Mouse (Mus musculus): ENCODE measurements around the gene Smg6. TPM values are rescaled to one million over a fixed set of nuclear protein-coding genes. Genes with fewer than 3 reads are reported as not detected.
A peak's percentile ranks its signal among the peaks of the same experiment; 100 is the strongest.

The Smg6 gene
- total and polyA plus RNA-seq, 2 experiments from 2014 or later, result 9.6 to 25.8 TPM

GRCm38 (mm10) chr11:75051712-75052550 lies 126.3 kb downstream of the Smg6 start:
- no peak for TF ChIP-seq CTCF (IDR thresholded peaks at IDR 0.05; ENCODE audit: low read depth)
- H3K36me3 ChIP-seq (ENCODE audit: insufficient read depth), result no peaks in the 10 kb centered on the region
- WGBS, result 72% methylated on average over 13 of the region's 13 CpGs
- H3K9ac ChIP-seq, result no peak overlapping the region
- no peak overlapping the region for H3K4me3 ChIP-seq (ENCODE audit: low read depth, low read length)
- no peaks in the 10 kb centered on the region for H3K27me3 ChIP-seq (ENCODE audit: insufficient read depth, low read length)
- no peaks in the 10 kb centered on the region for H3K9me3 ChIP-seq (ENCODE audit: low read length)
- no peaks in the 10 kb centered on the region for H3K4me1 ChIP-seq (ENCODE audit: insufficient read depth)
- H3K4me2 ChIP-seq (ENCODE audit: low read depth), result no peak overlapping the region
- no peak overlapping the region for H3K27ac ChIP-seq (ENCODE audit: low read depth, low read length)
- no peak for ATAC-seq
- DNase-seq, result no peak

DNA sequence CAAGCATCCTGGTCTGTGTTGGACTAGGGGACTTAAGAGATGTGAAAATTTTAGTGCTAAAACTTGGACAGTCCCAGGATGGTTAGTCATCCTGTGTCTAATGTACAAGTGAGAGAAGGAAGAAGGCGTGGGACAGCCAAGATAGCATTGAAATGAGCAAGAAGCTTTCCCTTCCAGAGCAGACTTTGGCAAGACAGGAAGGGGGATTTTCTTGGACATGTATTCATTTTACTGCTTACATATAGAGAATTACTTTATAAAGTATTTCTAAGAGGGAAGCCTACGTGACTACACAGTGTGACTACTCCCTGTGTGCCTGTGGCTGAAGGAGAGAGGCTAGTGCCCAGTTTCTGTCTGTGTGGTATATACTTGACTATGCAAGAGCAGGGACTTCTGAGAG lies 127.4 kb downstream of the Smg6 start:
- no peak overlapping the region for H3K9ac ChIP-seq
- no peaks in the 10 kb centered on the region for H3K9me3 ChIP-seq (ENCODE audit: low read length)
- H3K4me1 ChIP-seq (ENCODE audit: insufficient read depth), result no peaks in the 10 kb centered on the region
- H3K4me2 ChIP-seq (ENCODE audit: low read depth), result no peak overlapping the region
- H3K27ac ChIP-seq (ENCODE audit: low read depth, low read length), result no peak overlapping the region
- ATAC-seq (no peak), DNase-seq (no peak)
- no peaks in the 10 kb centered on the region for H3K27me3 ChIP-seq (ENCODE audit: insufficient read depth, low read length)
- no peaks in the 10 kb centered on the region for H3K36me3 ChIP-seq (ENCODE audit: insufficient read depth)
- TF ChIP-seq CTCF (IDR thresholded peaks at IDR 0.05; ENCODE audit: low read depth), result no peak
- no peak overlapping the region for H3K4me3 ChIP-seq (ENCODE audit: low read depth, low read length)
- 81% methylated on average over 2 of the region's 2 CpGs for WGBS

DNA sequence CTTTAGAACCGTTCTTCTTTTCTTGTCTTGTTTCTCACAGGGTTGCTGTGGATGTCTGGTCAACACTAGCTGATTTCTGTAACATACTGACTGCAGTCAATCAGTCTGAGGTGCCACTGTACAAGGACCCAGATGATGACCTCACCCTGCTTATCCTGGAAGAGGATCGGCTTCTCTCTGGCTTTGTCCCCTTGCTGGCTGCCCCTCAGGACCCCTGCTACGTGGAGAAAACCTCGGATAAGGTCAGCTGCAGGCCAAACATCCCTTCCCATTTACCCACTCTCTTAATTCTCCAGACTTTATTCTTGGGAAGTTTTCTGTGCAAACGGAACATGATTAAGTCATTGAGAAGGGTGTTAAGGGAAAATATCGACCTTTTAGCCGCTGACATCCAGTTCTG lies 128.1 kb downstream of the Smg6 start:
- WGBS, result 69% methylated on average over 7 of the region's 7 CpGs
- no peak overlapping the region for H3K9ac ChIP-seq
- TF ChIP-seq CTCF (IDR thresholded peaks at IDR 0.05; ENCODE audit: low read depth), result no peak
- H3K9me3 ChIP-seq (ENCODE audit: low read length), result no peaks in the 10 kb centered on the region
- no peak for DNase-seq
- H3K4me1 ChIP-seq (ENCODE audit: insufficient read depth), result no peaks in the 10 kb centered on the region
- H3K36me3 ChIP-seq (ENCODE audit: insufficient read depth), result no peaks in the 10 kb centered on the region
- H3K27ac ChIP-seq (ENCODE audit: low read depth, low read length), result no peak overlapping the region
- H3K27me3 ChIP-seq (ENCODE audit: insufficient read depth, low read length), result no peaks in the 10 kb centered on the region
- H3K4me3 ChIP-seq (ENCODE audit: low read depth, low read length), result no peak overlapping the region
- H3K4me2 ChIP-seq (ENCODE audit: low read depth), result no peak overlapping the region
- ATAC-seq, result no peak

- no peaks in the 10 kb centered on the region for H3K4me1 ChIP-seq (ENCODE audit: insufficient read depth)
- H3K27me3 ChIP-seq (ENCODE audit: insufficient read depth, low read length), result no peaks in the 10 kb centered on the region
- TF ChIP-seq CTCF (IDR thresholded peaks at IDR 0.05; ENCODE audit: low read depth), result no peak
- no peak overlapping the region for H3K27ac ChIP-seq (ENCODE audit: low read depth, low read length)
- DNase-seq (peak; percentile 60), ATAC-seq (peak; percentile 77)
- no peak overlapping the region for H3K9ac ChIP-seq
- H3K4me3 ChIP-seq (ENCODE audit: low read depth, low read length), result no peak overlapping the region
- H3K9me3 ChIP-seq (ENCODE audit: low read length), result no peaks in the 10 kb centered on the region
- 60% methylated on average over 5 of the region's 5 CpGs for WGBS
- H3K36me3 ChIP-seq (ENCODE audit: insufficient read depth), result no peaks in the 10 kb centered on the region
- no peak overlapping the region for H3K4me2 ChIP-seq (ENCODE audit: low read depth)
Measured at GRCm38 (mm10) chr11:75054184-75054877, 128.7 kb downstream of the Smg6 start.

- ATAC-seq, result no peak
- WGBS, result 83% methylated on average over 3 of the region's 3 CpGs
Measured at GRCm38 (mm10) chr11:75054878-75055214, 129.2 kb downstream of the Smg6 start.

DNA sequence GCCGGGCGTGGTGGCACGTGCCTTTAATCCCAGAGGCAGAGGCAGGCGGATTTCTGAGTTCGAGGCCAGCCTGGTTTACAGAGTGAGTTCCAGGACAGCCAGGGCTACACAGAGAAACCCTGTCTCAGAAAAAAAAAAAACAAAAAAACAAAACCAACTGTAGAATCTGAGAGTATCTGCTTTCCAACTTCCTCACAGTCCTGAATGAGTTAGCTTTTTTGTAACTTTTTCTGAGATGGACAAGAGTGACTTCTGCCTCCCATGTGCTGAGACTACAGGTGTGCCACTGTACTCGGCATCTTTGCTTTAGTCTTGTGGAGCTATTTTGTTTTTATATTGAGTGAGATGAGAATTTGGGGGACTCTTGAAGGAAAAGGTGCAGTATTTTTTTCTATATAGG lies 137.0 kb downstream of the Smg6 start:
- WGBS, result 96% methylated on average over 6 of the region's 6 CpGs
- Histone ChIP-seq H3K36me3 (ENCODE audit: insufficient read depth) (no peaks in the 10 kb centered on the region), H3K27me3 (ENCODE audit: insufficient read depth, low read length) (no peaks in the 10 kb centered on the region), H3K4me2 (ENCODE audit: low read depth) (no peak overlapping the region), H3K9ac (no peak overlapping the region), H3K4me3 (ENCODE audit: low read depth, low read length) (no peak overlapping the region), H3K4me1 (ENCODE audit: insufficient read depth) (no peaks in the 10 kb centered on the region), H3K9me3 (ENCODE audit: low read length) (no peaks in the 10 kb centered on the region), H3K27ac (ENCODE audit: low read depth, low read length) (no peak overlapping the region)
- ATAC-seq (no peak), DNase-seq (no peak)
- TF ChIP-seq CTCF (IDR thresholded peaks at IDR 0.05; ENCODE audit: low read depth), result no peak

More at GRCm38 (mm10) chr11:75054878-75055214, 129.2 kb downstream of the Smg6 start:
- no peak for DNase-seq
- H3K4me2 ChIP-seq (ENCODE audit: low read depth), result no peak overlapping the region
- H3K27me3 ChIP-seq (ENCODE audit: insufficient read depth, low read length), result no peaks in the 10 kb centered on the region
- H3K27ac ChIP-seq (ENCODE audit: low read depth, low read length), result no peak overlapping the region
- H3K9me3 ChIP-seq (ENCODE audit: low read length), result no peaks in the 10 kb centered on the region
- no peaks in the 10 kb centered on the region for H3K36me3 ChIP-seq (ENCODE audit: insufficient read depth)
- H3K9ac ChIP-seq, result no peak overlapping the region
- H3K4me1 ChIP-seq (ENCODE audit: insufficient read depth), result no peaks in the 10 kb centered on the region
- no peak overlapping the region for H3K4me3 ChIP-seq (ENCODE audit: low read depth, low read length)
- no peak for TF ChIP-seq CTCF (IDR thresholded peaks at IDR 0.05; ENCODE audit: low read depth)

DNA sequence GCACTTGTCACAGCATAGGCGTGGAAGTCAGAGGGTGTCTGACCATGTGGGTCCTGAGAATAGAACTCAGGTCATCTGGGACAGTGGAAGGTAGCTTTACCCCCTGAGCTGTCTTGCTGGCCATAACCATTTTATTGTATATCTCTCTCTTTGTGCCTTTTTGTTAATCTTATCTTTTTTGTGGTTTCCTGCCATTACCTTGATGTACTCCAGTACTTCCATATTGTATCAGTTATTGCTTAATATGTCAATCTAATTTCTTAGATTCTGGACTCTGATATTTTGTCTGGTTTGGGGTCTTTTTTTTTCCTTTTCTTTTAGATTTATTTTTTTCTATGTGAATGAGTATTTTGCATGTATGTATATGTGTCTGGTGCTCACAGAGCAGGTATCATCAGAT lies 138.6 kb downstream of the Smg6 start:
- H3K4me1 ChIP-seq (ENCODE audit: insufficient read depth), result no peaks in the 10 kb centered on the region
- DNase-seq (no peak), ATAC-seq (no peak)
- no peak for TF ChIP-seq CTCF (IDR thresholded peaks at IDR 0.05; ENCODE audit: low read depth)
- H3K9me3 ChIP-seq (ENCODE audit: low read length), result no peaks in the 10 kb centered on the region
- 100% methylated on average over 1 of the region's 1 CpGs for WGBS
- H3K4me3 ChIP-seq (ENCODE audit: low read depth, low read length), result no peak overlapping the region
- no peak overlapping the region for H3K27ac ChIP-seq (ENCODE audit: low read depth, low read length)
- no peak overlapping the region for H3K4me2 ChIP-seq (ENCODE audit: low read depth)
- no peak overlapping the region for H3K9ac ChIP-seq
- no peaks in the 10 kb centered on the region for H3K27me3 ChIP-seq (ENCODE audit: insufficient read depth, low read length)
- H3K36me3 ChIP-seq (ENCODE audit: insufficient read depth), result no peaks in the 10 kb centered on the region
